Mouse (Mus musculus) layer of hippocampus, adult 2 months (tissue): ENCODE results near the gene Kif1c. TPM values are rescaled to one million over a fixed set of nuclear protein-coding genes. Genes with fewer than 3 reads are reported as not detected.
"Not testable (repeated sequence)": the region's sequence is repeated elsewhere in the genome, so short reads cannot be mapped to it uniquely, and the experiment has no call there.

Experiments used
- DNase-seq, 2 experiments: peaks; one replicate each; pipeline ENCODE4 v3.0.0; 2022; ENCODE audit warnings: low spot score in 2 of 2
- H3K27ac ChIP-seq: fragments of 200-600 bp; 2 replicates; pipeline ENCODE4 v1.8.1; 2022
- H3K4me3 ChIP-seq: fragments of 200-600 bp; 2 replicates; pipeline ENCODE4 v1.8.1; 2022; ENCODE audit warnings: mild to moderate bottlenecking
- CTCF ChIP-seq: fragments of 200-600 bp; conservative IDR thresholded peaks from 2 replicates; pipeline ENCODE4 v1.8.1; 2022; ENCODE audit warnings: antibody characterized with exemption, mild to moderate bottlenecking, moderate library complexity
- total RNA-seq, 2 experiments: library from RNA; stranded (reverse); gene quantifications; 2 replicates each; pipeline ENCODE4 v1.2.3; 2021

Gene Kif1c
- total RNA-seq, 2 experiments from 2014 or later = 76.5 to 89.8 TPM

DNA sequence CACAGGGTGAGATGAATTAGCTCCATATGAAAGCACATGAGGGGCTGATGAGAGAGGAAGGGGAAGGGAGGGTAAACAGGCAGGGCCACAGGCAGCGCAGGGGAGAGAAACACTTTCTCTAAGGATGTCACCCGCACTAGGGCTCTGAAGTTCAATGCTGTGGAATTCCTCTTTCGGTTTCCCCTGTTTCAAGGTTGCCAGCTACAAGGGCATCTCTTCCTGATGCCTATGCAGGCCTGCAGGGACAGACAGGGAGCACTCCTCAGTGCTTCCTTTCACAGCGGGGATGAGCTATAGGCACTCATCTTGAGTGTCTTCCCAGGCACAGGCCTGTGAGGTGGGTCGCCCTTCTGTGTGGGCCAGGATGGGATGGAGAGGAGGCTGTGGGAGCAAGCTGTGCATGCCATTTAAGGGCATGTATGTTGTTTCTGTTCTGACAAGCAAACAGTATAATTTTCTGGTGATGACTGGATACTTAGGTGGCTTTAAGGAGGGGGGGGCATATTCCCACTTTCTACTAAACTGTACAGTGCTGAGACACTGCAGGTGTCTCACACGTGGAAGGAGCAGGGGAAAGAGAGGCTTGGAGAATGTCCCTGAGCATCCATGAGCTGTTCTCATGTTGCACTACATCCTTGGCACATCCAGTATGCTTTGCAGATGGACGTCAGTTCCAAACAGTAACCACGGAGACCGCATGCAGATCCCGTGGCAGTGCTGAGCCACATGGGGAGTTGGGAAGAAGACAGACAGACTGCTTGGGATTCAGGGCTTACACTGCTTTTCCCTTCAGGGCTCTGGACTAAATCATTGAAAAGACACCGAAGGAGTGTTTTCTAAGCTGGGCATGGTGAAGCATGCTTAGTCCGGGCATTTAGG, 42.5 kb downstream of the Kif1c start:
- TF ChIP-seq CTCF = peak; percentile 27
- Histone ChIP-seq H3K4me3 (no peak overlapping the region), H3K27ac (peak overlapping the region; percentile 95)
- peak; percentile 60 to 69 for DNase-seq

DNA sequence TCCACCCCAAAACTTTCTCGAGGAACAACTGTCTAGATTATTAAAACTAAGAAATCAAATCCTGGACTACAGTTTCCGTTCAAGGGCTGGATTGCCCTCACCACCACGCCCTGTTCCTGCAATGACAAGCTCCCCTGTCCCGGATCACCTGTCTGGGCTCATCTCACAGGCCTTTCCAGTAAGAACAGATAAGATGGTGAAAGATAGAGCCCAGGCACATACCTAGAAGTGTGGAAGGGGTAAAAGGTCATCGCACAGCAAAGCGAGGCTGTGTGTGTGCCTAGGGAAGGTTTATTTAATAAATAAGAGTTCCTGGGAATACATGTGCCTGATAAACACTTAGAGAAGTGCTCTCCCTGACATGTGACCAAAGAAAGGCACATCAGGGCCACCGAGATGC, 45.3 kb downstream of the Kif1c start:
- Histone ChIP-seq H3K4me3 (no peak overlapping the region), H3K27ac (no peak overlapping the region)
- no peak for DNase-seq
- TF ChIP-seq CTCF = no peak

DNA sequence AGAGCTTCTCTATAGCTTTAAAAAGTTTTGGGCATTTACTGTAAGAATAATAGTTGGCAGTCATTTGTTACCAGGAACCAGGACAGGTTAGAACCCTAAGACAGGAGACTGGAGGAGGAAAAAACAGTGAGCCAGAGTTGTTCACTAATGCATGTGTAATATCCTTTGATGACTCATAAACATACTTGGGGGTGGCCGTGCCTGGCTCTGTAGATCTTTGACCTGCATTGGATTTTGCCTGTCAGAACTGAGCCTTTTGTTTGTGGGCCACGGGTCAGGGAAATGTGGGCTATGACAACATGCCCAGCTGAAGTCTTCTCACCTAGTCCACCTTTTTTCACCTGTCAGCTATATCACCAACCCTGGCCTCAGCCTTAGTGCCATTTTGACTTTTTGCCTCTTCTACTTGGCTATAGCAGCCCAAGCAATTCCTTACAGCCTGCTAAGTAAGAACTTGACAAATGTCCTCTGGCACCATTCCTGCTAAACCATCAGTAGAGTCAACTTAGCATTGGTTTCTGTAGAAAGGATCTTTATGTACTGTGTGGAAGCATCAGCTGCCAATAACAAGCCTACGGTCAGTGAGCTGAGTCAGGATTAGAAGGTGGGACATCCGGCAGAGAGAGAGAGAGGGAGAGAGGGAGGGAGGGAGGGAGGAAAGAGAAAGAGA, 47.7 kb downstream of the Kif1c start:
- TF ChIP-seq CTCF = no peak
- Histone ChIP-seq H3K4me3 (no peak overlapping the region), H3K27ac (no peak overlapping the region)
- DNase-seq = no peak

DNA sequence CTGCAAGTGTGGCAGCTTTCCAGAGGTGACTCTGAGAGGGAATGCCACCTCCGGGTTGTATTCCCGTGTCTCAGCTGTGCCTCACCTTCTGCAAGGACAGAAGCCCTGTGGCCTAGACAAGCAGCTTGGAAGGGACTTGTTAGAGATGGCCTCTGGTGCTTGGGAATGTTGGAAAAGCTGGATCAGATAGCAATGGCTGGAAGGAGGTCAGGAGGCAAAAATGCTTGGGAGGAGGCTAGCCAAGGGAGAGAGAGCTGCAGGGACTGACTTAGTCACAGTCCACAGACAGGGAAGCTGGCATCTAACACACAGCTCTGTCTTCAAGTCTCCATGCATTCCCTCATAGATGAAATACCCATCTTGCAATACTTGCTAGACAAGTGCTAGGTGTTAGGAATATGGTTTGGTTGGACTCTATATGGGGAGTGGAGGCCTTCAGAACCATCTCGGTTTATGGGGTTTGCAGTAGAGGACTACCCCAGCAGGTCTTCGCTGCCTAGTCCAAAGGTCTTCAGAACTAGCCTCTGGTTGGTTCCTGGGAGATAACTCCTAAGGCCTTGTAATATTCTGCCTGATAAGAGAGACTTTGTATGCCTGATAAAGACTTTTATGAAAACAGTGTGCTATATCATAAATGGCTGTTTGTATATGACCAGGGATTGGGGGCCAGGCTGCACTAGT, 52.1 kb downstream of the Kif1c start:
- TF ChIP-seq CTCF = no peak
- H3K27ac ChIP-seq = no peak overlapping the region
- DNase-seq = no peak
- no peak overlapping the region for H3K4me3 ChIP-seq

DNA sequence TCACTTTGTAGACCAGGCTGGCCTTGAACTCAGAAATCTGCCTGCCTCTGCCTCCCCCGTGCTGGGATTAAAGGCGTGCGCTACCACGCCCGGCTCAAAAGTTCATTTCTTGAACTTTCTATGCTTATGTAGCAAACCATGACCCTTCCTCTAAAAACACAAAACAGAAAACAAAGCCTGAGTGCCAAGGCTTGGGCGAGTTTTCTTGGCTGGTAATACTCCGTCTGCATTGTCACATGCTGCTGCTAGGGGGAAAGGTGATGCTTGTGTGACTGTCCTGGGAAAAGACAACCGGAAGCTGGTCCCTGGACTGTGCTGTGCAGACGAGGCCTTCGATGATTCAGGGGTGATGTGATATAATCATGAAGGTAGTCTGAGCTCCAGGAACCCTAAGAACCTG, 52.8 kb downstream of the Kif1c start:
- TF ChIP-seq CTCF = no peak
- Histone ChIP-seq H3K27ac (no peak overlapping the region), H3K4me3 (no peak overlapping the region)
- no peak for DNase-seq

DNA sequence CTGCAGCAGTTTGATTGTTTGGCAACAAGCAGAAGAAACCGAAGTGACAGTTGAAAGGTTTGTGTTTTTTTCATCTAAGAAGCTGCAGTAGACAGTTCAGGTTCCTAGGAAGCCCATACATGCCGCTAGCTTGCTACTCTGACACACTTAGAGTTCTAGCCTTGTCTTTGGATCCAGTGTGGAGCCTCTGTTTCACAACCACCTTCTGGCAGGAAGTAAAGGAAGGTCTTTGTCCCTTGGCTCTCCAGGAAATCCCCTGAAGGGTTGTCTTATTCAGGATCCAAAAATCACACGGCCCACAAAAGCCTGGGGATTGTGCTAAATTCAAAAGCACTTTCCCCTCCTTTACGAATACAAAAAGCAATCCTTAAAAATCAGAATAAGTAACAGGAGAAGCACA, 54.1 kb downstream of the Kif1c start:
- H3K4me3 ChIP-seq = no peak overlapping the region
- no peak for TF ChIP-seq CTCF
- H3K27ac ChIP-seq = peak overlapping the region; percentile 56
- DNase-seq = no peak

DNA sequence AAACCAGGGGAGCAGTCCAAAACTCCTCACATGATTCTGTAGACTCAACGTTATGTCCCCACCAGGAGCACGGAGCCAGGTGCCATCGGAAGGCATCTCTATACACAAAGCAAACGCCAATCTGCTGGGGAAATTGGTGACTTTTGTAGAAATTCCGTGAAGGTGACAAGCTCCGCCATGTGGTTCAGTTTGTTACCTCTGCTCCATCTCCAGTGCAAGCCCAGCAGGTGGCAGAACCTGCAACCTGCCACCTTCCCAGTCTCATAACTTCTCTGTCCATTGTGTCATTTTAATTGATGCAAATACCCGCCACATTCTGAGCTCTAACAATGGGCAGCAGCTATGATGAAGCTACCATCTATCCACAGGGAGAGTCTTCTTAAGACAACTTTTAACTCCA, 54.6 kb downstream of the Kif1c start:
- DNase-seq = no peak
- no peak overlapping the region for H3K4me3 ChIP-seq
- H3K27ac ChIP-seq = peak overlapping the region; percentile 56
- peak; percentile 35 for TF ChIP-seq CTCF

DNA sequence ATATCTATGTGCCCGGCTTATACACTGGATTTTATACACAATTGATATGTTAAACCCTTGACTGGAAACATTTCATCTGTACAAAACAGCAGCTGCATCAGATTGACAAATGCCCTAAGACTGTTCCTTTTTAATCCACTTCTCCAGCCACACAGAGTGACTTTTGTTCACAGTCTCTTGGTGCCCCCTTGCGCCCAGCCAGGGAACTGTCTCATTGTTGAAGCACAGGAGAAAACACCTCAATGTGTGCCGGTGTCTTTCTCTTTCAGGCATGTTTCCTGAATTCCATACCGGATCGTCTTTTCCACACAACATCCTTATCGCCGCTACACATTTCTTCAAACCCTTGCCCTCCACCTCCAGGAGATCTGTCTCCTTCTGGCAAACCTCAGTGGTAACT, 55.3 kb downstream of the Kif1c start:
- peak; percentile 99 for TF ChIP-seq CTCF
- DNase-seq = peak; percentile 79 to 92
- H3K4me3 ChIP-seq = no peak overlapping the region
- peak overlapping the region; percentile 56; the same call in 1 of the 2 replicates for H3K27ac ChIP-seq

DNA sequence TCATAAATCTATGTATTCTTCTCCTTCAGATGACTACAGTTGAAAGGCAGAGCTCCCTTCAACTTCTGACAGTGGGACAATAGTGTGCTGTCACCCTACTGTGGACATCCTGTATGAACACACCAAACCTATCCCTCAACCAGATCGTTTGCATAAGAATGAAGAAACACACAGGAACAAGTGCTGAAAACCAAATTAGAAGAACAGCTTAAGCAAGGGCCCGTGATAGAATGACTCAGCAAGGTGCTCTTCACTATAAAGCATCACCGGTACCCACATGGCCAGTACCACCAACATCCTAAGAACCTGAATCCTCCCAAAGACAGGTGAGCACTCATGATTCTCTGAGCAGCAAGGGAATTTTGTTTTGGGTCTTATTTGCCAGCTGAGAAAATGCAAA, 60.1 kb downstream of the Kif1c start:
- DNase-seq, H3K4me3 ChIP-seq, H3K27ac ChIP-seq: not testable (repeated sequence)

DNA sequence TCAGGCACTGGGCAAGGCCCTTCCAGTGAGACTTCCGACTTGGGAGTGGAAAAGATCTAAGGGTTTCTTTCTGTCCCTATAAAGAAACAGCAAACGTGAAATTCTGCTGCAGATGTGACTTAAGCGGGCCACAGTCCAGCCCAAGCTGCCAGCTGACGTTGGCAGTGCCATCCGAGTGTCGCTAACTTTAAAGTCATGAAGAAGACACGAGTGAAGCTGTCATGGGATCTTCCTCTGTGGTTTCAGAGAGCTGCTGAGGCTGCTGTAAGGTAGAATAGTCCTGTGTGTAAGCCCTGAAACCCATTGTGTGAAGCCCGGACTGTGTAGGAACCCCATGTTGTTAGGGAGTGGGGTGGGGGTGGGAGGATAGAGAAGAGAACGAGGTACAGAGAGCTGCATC, 62.3 kb downstream of the Kif1c start:
- Histone ChIP-seq H3K27ac (no peak overlapping the region), H3K4me3 (no peak overlapping the region)
- DNase-seq = no peak
- no peak for TF ChIP-seq CTCF

DNA sequence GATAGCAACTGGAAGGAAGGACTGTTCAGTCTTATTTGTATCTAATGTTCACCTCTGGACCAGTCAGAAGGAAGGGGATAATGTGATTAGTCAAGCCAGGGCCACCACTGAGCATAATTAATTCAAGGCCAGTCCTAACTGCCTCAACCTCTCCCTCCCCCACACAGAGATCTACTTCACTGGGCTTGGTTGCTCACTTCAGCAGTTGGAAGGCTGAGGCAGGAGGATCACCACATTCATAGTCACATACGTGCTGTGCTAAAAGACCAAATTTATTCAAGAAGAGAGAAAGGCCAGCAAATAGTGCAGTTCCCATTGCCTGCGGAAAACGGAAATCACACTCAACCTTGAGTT, 63.2 kb downstream of the Kif1c start:
- DNase-seq = no peak
- TF ChIP-seq CTCF = no peak
- Histone ChIP-seq H3K27ac (peak overlapping the region; percentile 95), H3K4me3 (peak overlapping the region; percentile 80)

DNA sequence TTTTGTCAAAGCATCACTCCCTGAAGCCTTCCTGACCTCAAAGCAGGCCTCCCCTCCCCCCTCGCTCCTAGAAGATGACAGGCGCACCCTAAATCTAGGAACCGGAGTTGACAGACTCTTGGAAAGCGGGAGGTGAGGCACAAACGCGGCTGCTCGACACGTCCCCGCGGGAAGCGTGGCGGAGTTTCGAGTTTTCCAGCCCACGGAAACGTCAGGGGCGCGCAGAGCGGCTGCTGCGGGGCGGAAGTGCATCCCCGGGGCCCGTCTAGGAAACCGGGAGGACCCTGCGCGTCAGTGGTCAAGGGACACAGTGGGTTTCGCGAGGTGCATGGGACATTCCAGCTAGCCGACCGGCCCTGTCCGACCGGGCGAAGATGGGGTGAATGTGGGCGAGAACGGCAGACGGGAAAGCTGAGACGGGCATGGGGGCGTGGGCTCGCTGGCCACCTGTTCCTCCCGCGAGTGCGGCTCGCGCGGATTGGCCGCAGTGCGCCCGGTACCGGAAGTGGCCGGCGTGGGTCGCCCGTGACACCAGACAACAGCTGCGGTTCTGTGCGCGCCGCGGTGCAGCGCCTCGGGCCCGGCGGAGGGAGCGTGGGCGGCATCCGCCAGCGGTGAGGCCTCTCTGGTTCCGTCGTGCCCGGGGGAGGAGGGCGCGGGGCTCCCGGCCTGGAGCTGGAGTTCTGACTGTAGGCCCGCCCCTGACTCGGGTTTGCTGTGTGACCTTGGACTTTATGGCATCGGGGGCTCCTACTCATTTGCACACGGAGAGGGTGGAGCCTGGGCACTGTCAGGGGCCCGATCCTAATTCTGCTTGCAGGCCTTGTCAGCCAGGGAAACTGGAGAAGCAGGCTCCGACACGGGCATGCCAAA, 63.8 kb downstream of the Kif1c start, which contains the start of gene Zfp3:
Zfp3 (plus strand) TSS at position 274 of the 873 bp plus-strand sequence.
- Histone ChIP-seq H3K27ac (peak within 1 kb of the TSS; percentile 95), H3K4me3 (peak within 1 kb of the TSS; percentile 80)
- peak; percentile 66 to 75 for DNase-seq
- TF ChIP-seq CTCF = no peak
